Mouse (Mus musculus) left cerebral cortex, adult 2 months (tissue): ENCODE results near the gene Adra2c. TPM values are rescaled to one million over a fixed set of nuclear protein-coding genes. Genes with fewer than 3 reads are reported as not detected.

Experiments used
- DNase-seq, 2 experiments: peaks; one replicate each; pipeline ENCODE4 v3.0.0; 2021 to 2022; ENCODE audit warnings: low spot score in 2 of 2, mixed read lengths in 1 of 2; ENCODE audit errors: extremely low spot score in 1 of 2
- H3K27ac ChIP-seq: fragments of 200-600 bp; 2 replicates; pipeline ENCODE4 v1.8.1; 2022
- H3K4me3 ChIP-seq: fragments of 200-600 bp; 2 replicates; pipeline ENCODE4 v1.8.1; 2022
- CTCF ChIP-seq: fragments of 200-600 bp; IDR thresholded peaks from 2 replicates; pipeline ENCODE4 v1.8.1; 2022; ENCODE audit warnings: antibody characterized with exemption, mild to moderate bottlenecking, moderate library complexity
- intact Hi-C: fragments of 180-260 bp; cut with DNase I; formaldehyde crosslinking; loops from one replicate; pipeline ENCODE4 v1.15.1; 2025
- long read RNA-seq, 2 experiments: library from polyadenylated mRNA; stranded (forward); transcript quantifications; one replicate each; pipeline ENCODE4 v2.0.0; 2021; ENCODE audit warnings: borderline mapping rate in 2 of 2
- total RNA-seq, 2 experiments: library from RNA; stranded (reverse); gene quantifications; 2 replicates each; pipeline ENCODE4 v1.2.3; 2021

The Adra2c gene
- 10 to 100 TPM; 19.2 to 22.2 TPM for total RNA-seq
- long read RNA-seq, experiment 1, transcript Adra2c-201 (1 exons, 3,445 nt), result major isoform, 106 of 106 reads
- long read RNA-seq, experiment 1, partial matches to known transcripts, result 0 of 106 reads
- long read RNA-seq, experiment 1, other reads (novel, unspliced or antisense), result 0 of 106 reads
- long read RNA-seq, experiment 2, transcript Adra2c-201 (1 exons, 3,445 nt), result major isoform, 123 of 123 reads
- long read RNA-seq, experiment 2, partial matches to known transcripts, result 0 of 123 reads
- long read RNA-seq, experiment 2, other reads (novel, unspliced or antisense), result 0 of 123 reads

DNA sequence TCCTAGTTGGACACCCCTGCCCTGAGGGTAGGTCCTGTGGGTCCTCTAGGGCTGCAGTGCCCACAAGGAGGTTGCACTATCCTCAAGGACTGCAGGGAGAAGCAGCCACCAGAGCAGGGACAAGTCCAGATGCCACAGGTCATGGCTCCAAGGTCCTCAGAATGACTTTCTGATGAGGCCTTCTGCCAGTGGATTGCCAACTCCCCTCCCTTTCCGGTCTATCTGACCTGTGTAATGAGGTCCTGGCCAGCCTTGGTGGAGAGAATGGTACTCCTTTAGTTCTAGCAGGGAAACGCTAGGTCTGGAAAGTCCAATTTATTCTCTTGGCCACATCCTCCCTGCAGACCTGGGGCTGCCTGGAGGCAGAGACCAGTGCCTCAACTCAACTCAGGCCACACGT lies at the start of gene Adra2c:
TSS of gene Adra2c (plus strand) at position 301 of the 400 bp plus-strand sequence.
- peak within 1 kb of the TSS; percentile 64; the same call in 1 of the 2 replicates for H3K27ac ChIP-seq
- H3K4me3 ChIP-seq, result peak within 1 kb of the TSS; percentile 65
- no peak for DNase-seq
- intact Hi-C loops, result loop anchor here (5.0 kb wide), 1 partner anchor 54 kb away; no protein-coding TSS in a partner anchor
- no peak for TF ChIP-seq CTCF

GRCm38 (mm10) chr5:35233142-35233541 lies 45.0 kb upstream of the Adra2c start:
- TF ChIP-seq CTCF, result no peak
- intact Hi-C loops, result no loop called here
- Histone ChIP-seq H3K27ac (no peak overlapping the region), H3K4me3 (no peak overlapping the region)
- no peak for DNase-seq

DNA sequence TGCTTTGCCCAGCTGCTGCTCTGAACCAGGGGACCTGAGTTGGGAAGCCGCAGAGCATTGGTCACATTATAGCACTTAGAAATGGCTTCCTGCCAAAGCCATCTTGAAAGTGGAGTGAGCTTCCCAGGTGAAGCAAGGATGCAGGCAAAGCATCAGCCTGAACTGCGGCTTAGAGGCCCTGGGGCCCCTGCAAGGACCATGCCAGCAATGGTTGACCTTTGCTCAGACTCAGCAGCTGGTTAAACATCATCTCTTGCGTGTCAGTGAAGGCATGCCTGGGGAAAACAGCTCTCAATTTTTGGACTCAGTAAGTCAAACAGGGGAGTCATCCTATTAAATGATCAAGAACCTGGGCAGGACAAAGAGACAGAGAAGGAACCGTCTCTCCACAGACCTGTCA lies 40.4 kb upstream of the Adra2c start:
- Histone ChIP-seq H3K4me3 (no peak overlapping the region), H3K27ac (no peak overlapping the region)
- DNase-seq, result no peak
- TF ChIP-seq CTCF, result no peak
- intact Hi-C loops, result no loop called here

- H3K27ac ChIP-seq, result no peak overlapping the region
- no peak for DNase-seq
- intact Hi-C loops, result no loop called here
- H3K4me3 ChIP-seq, result no peak overlapping the region
- TF ChIP-seq CTCF, result no peak
Observed at GRCm38 (mm10) chr5:35238627-35239026, 39.5 kb upstream of the Adra2c start.

GRCm38 (mm10) chr5:35241556-35241955 lies 36.6 kb upstream of the Adra2c start:
- no peak overlapping the region for H3K4me3 ChIP-seq
- no peak overlapping the region for H3K27ac ChIP-seq
- DNase-seq, result no peak
- intact Hi-C loops, result no loop called here
- TF ChIP-seq CTCF, result no peak

DNA sequence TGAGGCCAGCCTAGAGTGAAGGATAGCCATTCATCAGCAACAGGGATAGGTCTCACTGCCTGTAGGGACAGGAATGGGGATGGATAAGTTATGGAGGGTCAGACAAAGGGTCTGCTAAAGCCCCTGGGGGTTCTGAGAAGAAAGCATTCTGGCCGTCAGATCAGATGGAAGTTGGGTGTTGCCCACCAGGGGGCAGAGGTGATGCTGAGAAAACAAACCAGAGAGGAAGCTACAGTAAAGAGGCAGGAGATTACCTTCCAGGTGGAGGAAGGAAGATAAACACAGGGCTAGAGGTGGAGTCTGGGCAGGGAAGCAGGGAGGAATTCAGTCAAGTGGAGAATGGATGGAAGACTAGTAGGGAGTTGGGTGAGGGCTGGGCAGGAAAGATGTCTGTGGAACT lies 33.9 kb upstream of the Adra2c start:
- H3K27ac ChIP-seq, result no peak overlapping the region
- TF ChIP-seq CTCF, result peak; percentile 41
- H3K4me3 ChIP-seq, result no peak overlapping the region
- DNase-seq, result no peak
- intact Hi-C loops, result no loop called here

DNA sequence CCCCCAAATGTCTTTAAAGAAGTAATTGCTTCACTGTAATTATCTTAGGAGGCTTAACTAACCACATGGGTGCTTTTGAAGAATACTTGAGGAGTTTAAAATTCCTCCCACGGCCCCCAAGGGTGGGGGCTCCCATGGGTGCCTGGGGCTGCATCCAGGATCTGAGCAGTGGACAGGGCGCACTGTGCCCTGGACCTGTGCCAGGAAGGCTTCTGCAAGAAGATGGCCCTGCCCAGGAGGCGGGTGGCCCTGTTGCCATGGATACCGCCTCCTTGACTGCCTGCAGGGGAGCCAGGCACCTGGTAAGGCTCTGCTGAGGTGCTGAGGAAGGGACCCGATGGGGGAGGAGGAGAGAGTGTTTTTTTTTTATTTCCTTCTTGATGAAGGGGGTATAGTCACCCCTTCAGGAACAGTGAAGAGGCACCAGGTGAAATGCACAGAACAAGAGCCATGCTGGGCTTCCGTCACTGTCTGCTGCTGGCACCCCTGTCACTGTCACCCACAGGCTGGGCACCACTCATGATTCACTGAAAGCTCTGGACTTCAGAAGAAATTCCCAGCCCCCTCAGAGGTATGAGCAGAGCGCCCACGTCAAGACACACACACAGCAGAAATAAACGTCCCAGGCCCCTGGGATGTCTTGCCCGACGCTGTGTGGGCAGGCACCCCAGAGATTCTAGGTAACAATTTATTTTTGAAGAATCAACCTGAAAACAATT lies 32.4 kb upstream of the Adra2c start:
- Histone ChIP-seq H3K27ac (no peak overlapping the region), H3K4me3 (no peak overlapping the region)
- intact Hi-C loops, result no loop called here
- peak; percentile 60 to 70 for DNase-seq
- no peak for TF ChIP-seq CTCF

- Histone ChIP-seq H3K4me3 (no peak overlapping the region), H3K27ac (no peak overlapping the region)
- no peak for TF ChIP-seq CTCF
- intact Hi-C loops, result no loop called here
- no peak for DNase-seq
Observed at GRCm38 (mm10) chr5:35254964-35255716, 23.0 kb upstream of the Adra2c start.

GRCm38 (mm10) chr5:35263716-35264115 lies 14.4 kb upstream of the Adra2c start:
- no peak for DNase-seq
- H3K27ac ChIP-seq, result no peak overlapping the region
- no peak for TF ChIP-seq CTCF
- intact Hi-C loops, result no loop called here
- H3K4me3 ChIP-seq, result no peak overlapping the region

DNA sequence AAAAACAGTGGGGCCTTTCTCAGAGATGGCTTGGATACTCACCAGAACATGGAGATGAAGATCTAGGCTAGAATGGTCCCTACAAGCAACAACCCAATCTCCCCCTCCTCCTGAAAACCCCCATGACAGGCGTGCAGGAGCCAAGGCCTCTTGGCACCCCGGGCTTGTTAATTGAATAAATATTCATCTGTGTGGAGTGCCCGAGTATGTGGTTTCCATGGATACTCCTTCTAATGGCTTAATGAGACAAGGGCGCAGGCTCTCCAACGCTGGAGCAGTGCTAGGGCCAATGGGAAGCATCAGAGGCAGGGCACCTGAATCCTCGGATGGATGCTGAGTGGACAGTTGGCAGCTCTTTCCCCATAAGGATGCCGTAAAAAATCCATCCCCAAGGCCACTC lies 10.6 kb upstream of the Adra2c start:
- no peak for TF ChIP-seq CTCF
- no peak for DNase-seq
- intact Hi-C loops, result no loop called here
- Histone ChIP-seq H3K4me3 (no peak overlapping the region), H3K27ac (no peak overlapping the region)

GRCm38 (mm10) chr5:35275356-35275755 lies 2.8 kb upstream of the Adra2c start:
- Histone ChIP-seq H3K27ac (no peak overlapping the region), H3K4me3 (no peak overlapping the region)
- intact Hi-C loops, result loop anchor here (5.0 kb wide), 1 partner anchor 57 kb away; no protein-coding TSS in a partner anchor
- no peak for DNase-seq
- TF ChIP-seq CTCF, result no peak
